Mouse (Mus musculus): ENCODE measurements around the gene Cdc20b. TPM values are rescaled to one million over a fixed set of nuclear protein-coding genes. Genes with fewer than 3 reads are reported as not detected.

Gene Cdc20b
- polyA plus RNA-seq, 1 experiment from 2014 or later: not detected

DNA sequence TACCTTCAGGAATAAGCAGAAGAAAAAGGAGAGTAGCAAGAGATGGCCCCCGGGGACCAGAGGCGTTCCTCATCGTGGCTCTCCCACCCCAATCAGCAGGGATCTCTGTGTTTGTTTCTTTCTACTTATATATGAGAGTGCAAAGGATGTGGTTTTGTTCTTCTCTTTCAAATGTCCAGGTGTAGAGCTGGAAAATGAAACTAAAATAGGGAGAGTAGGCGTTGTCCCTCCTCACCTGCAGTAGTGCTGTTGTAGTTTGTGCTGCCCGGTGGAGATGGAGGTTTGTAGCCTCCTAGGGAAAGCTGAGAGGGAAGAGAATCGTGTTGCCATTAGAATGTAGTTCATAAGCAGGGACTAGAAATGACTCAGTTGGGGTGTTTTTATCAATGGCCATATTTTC, 66.0 kb downstream of the Cdc20b start, which contains the start of gene Gzma:
Gene Gzma (minus strand): TSS at position 103 of the 400 bp plus-strand sequence.
- H3K4me3 ChIP-seq (ENCODE audit: inconsistent target): no peak within 1 kb of the TSS
- 67% methylated on average over 6 of the region's 6 CpGs for WGBS (ENCODE audit: missing documents)
- H3K27ac ChIP-seq: no peak within 1 kb of the TSS

DNA sequence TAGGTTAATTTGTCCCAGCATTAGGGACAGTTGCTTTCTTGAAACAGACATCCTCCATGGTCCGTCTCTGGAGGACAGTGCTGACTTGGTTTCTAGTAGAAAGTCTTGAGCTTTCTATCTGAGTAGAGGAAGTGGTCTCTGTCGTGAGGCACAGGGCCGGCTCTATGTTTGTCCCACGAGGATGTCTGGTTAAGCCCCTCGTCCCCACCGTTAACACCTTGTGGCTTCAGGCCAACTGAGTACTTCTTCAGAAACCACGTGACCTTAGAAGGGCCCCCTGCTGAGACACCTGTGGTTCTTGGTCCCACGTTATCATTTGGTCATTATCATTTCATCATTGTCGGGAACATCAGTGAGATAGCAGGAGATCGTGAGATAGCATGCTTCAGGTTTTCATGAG, 66.9 kb downstream of the Cdc20b start:
- no peak overlapping the region for H3K4me3 ChIP-seq (ENCODE audit: inconsistent target)
- no peaks in the 10 kb centered on the region for H3K36me3 ChIP-seq (ENCODE audit: inconsistent target)
- H3K79me2 ChIP-seq (ENCODE audit: inconsistent target): no peaks in the 10 kb centered on the region
- 57% methylated on average over 10 of the region's 10 CpGs for WGBS (ENCODE audit: missing documents)
- no peak overlapping the region for H3K27ac ChIP-seq

More for the DNA sequence above, 66.0 kb downstream of the Cdc20b start, which contains the start of gene Gzma:
- H3K79me2 ChIP-seq (ENCODE audit: inconsistent target): no peaks in the 10 kb centered on the region
- no peaks in the 10 kb centered on the region for H3K36me3 ChIP-seq (ENCODE audit: inconsistent target)

- WGBS (ENCODE audit: missing documents): 89% methylated on average over 10 of the region's 10 CpGs
- H3K79me2 ChIP-seq (ENCODE audit: inconsistent target): no peaks in the 10 kb centered on the region
Measured at GRCm38 (mm10) chr13:113104759-113105158, 69.8 kb downstream of the Cdc20b start.

GRCm38 (mm10) chr13:113118977-113119376, 84.1 kb downstream of the Cdc20b start:
- WGBS (ENCODE audit: missing documents): 97% methylated on average over 3 of the region's 4 CpGs
- no peaks in the 10 kb centered on the region for H3K79me2 ChIP-seq (ENCODE audit: inconsistent target)
- H3K4me3 ChIP-seq (ENCODE audit: inconsistent target): no peak overlapping the region
- no peaks in the 10 kb centered on the region for H3K36me3 ChIP-seq (ENCODE audit: inconsistent target)
- H3K27ac ChIP-seq: no peak overlapping the region

More at GRCm38 (mm10) chr13:113104759-113105158, 69.8 kb downstream of the Cdc20b start:
- Histone ChIP-seq H3K36me3 (ENCODE audit: inconsistent target) (no peaks in the 10 kb centered on the region), H3K4me3 (ENCODE audit: inconsistent target) (no peak overlapping the region), H3K27ac (no peak overlapping the region)

DNA sequence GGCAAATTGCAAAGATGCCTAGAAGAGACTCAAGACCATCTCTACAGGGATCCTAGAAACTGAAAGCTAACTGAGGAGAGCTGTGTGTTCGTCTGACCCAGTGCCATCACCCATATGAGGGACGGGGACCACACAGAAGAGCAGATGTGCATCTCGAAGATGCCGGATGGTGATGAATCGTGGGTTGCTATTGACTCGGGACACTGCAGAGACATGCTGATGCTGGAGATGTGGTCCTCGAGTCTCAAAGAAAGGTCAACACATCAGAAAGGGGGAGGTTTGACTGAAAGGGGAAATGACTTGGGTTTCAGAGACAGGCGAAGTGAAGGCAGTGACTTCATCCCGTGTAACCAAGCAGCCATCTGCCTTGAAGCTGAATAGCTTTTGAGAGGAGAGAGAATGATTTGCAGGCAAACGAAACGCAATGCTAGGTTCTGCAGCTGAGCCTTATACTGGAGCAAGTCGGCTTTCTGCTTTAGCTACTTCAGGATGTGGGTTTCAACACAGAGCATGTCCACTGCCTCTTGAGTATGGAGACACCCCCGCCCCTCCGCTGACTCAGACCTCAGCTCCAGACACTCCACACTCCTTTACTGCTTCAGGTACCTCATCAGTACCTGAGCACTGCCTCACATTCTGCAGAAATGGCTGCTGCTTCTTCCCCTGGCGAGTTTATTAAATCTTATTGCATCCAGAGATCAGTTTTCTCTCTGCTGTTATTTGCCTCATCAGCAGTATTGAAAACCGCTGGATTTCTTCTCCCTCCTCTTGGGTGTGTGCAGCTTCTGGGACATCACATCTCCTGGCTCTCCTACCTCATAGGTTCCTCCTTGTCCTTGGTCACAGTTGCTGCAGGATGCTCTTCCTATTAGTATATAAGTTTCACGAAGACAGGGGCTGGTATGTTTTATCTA, 85.7 kb downstream of the Cdc20b start:
- WGBS (ENCODE audit: missing documents): 76% methylated on average over 17 of the region's 17 CpGs
- Histone ChIP-seq H3K27ac (no peak overlapping the region), H3K36me3 (ENCODE audit: inconsistent target) (no peaks in the 10 kb centered on the region), H3K4me3 (ENCODE audit: inconsistent target) (no peak overlapping the region), H3K79me2 (ENCODE audit: inconsistent target) (no peaks in the 10 kb centered on the region)

DNA sequence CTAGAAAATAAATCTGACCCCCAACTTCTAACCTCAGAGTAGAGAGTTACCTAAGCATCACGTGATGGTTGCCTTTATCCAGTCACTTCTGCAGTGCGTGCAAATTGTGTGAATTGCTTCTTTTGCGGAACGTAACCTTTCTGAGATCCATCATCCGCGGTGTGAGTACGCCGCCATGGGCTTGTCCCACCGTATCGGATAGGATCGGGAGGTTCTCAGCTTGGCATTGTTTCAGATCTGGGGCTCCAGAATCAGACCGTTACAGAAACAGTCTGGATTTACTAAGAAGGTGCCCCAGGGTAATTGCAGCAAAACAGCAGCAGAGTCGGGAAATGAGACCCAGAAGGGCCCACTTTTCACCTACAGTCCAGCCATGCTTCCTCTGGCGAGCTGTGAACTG, 86.4 kb downstream of the Cdc20b start:
- no peaks in the 10 kb centered on the region for H3K79me2 ChIP-seq (ENCODE audit: inconsistent target)
- H3K27ac ChIP-seq: no peak overlapping the region
- 83% methylated on average over 14 of the region's 14 CpGs for WGBS (ENCODE audit: missing documents)
- H3K4me3 ChIP-seq (ENCODE audit: inconsistent target): no peak overlapping the region
- H3K36me3 ChIP-seq (ENCODE audit: inconsistent target): no peaks in the 10 kb centered on the region

GRCm38 (mm10) chr13:113129974-113130373, 95.1 kb downstream of the Cdc20b start:
- Histone ChIP-seq H3K36me3 (ENCODE audit: inconsistent target) (no peaks in the 10 kb centered on the region), H3K79me2 (ENCODE audit: inconsistent target) (no peaks in the 10 kb centered on the region), H3K27ac (no peak overlapping the region), H3K4me3 (ENCODE audit: inconsistent target) (no peak overlapping the region)
- WGBS (ENCODE audit: missing documents): 100% methylated on average over 1 of the region's 1 CpGs

- no peaks in the 10 kb centered on the region for H3K36me3 ChIP-seq (ENCODE audit: inconsistent target)
- H3K4me3 ChIP-seq (ENCODE audit: inconsistent target): no peak overlapping the region
- no peak overlapping the region for H3K27ac ChIP-seq
- no peaks in the 10 kb centered on the region for H3K79me2 ChIP-seq (ENCODE audit: inconsistent target)
- WGBS (ENCODE audit: missing documents): 100% methylated on average over 1 of the region's 1 CpGs
Measured at GRCm38 (mm10) chr13:113139597-113139996, 104.7 kb downstream of the Cdc20b start.

Other genes with a start within 250 kb of the Cdc20b start
- 0.39 to 1.2 TPM (median 0.46 TPM) in 3 replicates for gene Plpp1, start 234.3 kb upstream of the Cdc20b start, polyA plus RNA-seq (2018)
- gene Mtrex, start 107.7 kb upstream of the Cdc20b start, polyA plus RNA-seq (2018): 27.0 to 43.6 TPM (median 39.7 TPM) in 3 replicates
- 8.2 to 17.3 TPM (median 15.4 TPM) in 3 replicates for gene Dhx29, start 107.7 kb upstream of the Cdc20b start, polyA plus RNA-seq (2018)
- not detected in 3 replicates for gene Ccno, start 47.3 kb upstream of the Cdc20b start, polyA plus RNA-seq (2018)
- gene Mcidas, start 41.3 kb upstream of the Cdc20b start, polyA plus RNA-seq (2018): not detected in 3 replicates
- not detected in 3 replicates for gene Gpx8, start 11.3 kb downstream of the Cdc20b start, polyA plus RNA-seq (2018)
- not detected in 3 replicates for gene Gzma, start 65.9 kb downstream of the Cdc20b start, polyA plus RNA-seq (2018)
- 0.22 TPM in 1 of 3 replicates, not detected in the others for gene Esm1, start 174.5 kb downstream of the Cdc20b start, polyA plus RNA-seq (2018)
- not detected in 3 replicates for gene Gzmk, start 190.8 kb downstream of the Cdc20b start, polyA plus RNA-seq (2018)